Mouse (Mus musculus) induced T-regulatory cell, adult 2 months (primary cell): ENCODE data around the gene Lrrc73.
A peak's percentile ranks its signal among the peaks of the same experiment; 100 is the strongest.

Source experiments
- DNase-seq: peaks from one replicate; pipeline ENCODE4 v3.0.0-alpha.2; 2012; ENCODE audit warnings: low read depth

Lrrc73 gene

DNA sequence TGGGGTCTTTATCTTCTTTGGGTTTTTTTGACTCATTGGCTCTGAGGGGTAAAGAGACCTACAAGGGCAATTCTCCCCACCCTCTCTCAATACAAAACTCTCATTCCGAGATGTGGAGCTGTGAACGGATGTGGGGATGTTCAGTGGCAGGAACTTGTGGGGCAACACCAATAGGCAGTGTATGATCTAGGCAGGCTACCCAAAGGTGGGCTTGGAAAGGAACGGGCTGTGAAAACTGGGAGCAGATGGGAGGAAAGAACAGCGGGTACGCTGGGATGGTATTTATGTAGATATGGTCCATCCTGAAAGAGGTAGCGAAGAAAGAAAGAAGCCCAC lies 43.7 kb downstream of the Lrrc73 start:
- DNase-seq: peak; percentile 60

DNA sequence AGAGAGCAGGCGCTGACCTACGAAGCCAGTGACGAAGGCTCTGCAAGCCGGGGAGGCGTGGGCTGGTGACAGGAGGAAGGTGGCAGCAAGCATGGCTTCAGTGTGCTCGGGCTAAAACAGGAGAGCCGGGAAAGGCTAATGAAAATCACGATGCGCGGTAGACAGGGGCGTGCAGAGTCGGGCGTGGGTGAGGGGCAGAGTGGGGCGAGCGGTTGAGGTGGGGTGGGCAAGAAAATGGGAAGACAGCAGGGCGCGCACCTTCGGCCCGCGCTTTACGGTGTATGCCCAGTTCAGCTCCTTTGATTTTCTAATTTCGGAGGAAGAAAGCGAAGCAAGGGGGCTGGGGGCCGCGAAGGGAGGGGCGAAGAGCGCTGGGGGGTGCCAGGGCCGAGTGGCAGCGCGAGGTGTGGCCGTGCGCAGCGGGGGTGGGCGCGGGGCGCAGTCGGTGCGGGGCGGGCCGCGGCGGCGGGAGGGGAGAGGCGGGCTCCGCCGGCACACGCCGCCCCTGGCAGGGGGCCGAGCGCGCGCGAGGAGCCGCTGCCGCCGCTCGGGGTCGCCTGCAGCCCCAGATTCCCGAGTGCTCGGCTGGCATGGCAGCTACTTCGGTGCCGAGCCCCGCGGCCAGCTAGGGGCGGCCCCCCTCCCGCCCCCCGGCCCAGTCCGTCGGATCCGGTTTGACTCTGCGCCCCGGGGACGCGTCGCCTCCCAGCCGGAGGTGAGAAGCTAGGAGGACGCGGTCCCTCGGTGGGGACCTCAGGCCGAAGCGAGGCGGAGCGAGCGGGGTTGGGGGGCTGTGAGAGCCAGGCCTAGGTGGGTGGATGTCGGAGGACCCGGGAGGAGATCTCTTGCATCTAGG lies 44.3 kb downstream of the Lrrc73 start, which contains the start of gene Dlk2:
Gene Dlk2 (plus strand): TSS at position 58 of the 856 bp plus-strand sequence.
- peak; percentile 49 for DNase-seq

DNA sequence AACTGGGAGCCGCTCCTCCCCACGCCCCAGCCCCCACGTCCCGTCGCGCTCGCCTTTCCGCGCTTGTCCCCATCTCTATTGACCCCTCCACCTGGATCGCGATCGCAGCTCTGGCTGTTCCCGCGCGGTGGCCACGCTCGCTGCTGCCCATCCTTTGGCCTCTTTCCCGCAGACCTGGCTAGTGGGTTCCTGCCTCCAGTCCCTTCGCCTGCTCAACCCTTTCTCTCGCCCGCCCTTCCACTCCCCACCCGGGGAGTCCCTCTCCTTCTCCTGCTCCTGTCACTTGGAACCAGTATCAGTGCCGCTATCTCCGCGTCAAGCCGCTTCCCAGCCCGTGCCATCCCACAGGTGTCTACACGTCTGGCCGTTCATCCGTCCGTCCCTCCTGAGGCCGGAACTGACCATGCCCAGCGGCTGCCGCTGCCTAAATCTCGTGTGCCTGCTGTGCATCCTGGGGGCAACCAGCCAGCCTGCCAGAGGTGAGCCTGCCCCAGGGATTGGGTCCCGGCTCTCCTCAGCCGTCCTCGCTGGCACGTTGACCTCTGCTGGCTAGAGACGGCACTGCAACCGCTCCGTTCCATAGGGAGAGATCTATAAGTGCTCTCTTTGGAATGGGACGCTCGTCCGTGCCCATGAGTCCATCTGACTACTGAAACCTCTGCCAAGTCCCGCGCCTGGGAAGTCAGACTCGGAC lies 45.0 kb downstream of the Lrrc73 start:
- DNase-seq: peak; percentile 85

DNA sequence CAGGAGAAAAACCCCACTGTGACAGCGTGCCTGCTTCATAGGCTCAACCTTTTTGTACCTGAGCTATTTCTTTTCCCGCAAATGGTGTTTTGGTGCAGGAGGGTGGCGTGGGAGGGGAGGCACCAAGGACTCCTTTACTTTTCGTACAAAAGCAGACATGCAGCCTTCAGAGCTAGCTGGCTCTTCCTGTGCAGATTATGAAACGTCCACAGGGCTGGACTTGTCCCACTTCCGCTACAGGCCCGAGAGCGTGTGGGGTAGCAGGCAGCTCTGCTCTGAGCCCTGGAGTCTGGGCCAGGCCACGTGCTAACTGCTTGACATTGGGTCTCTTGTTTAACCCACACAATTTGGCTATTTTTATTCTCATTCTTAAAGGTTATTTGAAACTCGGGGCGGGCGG lies 48.6 kb downstream of the Lrrc73 start:
- no peak for DNase-seq

DNA sequence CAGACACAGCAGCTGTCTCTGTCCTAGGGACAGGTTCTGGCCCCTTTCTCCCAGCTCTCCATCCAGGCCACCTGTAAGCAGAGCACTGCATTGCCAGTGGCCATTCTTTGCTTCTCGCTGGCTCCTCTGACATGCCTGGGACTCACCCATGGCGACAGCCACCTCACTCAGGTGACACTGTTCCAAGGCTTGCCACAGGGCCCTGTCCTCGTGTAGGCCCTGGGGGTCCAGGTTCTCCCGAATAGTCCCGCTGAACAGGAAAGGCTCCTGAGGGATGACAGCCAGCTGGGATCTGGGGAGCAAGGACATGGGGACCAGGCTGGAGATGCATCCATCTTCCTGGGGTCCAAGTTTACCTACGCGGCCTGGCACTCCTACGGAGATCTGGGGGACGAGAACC lies 50.9 kb downstream of the Lrrc73 start:
- no peak for DNase-seq
